26 mouse cellular contexts compared by ENCODE assay signal in genomic region chr5:149873482-149874002, GRCm38 (mm10).
A peak's percentile ranks its signal among the peaks of the same experiment; 100 is the strongest.
DNase-seq lines count a peak whose midpoint lies in the region; ATAC-seq and TF ChIP-seq lines count a peak whose summit lies in the region.
"Had no signal": no experiment of that assay in that cellular context is flagged by ENCODE, and none has a peak within 500 bp of the region (broad histone marks: within the 10 kb centered on the region; RNA-seq: fewer than 3 reads in every experiment).

No protein-coding gene starts in this region.

- TF ChIP-seq POLR2A in ES-Bruce4 (IDR thresholded peaks at IDR 0.05; ENCODE audit: insufficient read depth, low read length): no peak

- no peak overlapping the region for H3K27ac ChIP-seq in lung, embryonic 14.5 days (ENCODE audit: low read depth)
- no peak overlapping the region for H3K27ac ChIP-seq in ES-Bruce4 (ENCODE audit: insufficient read depth, low read length)
- H3K27ac ChIP-seq in ES-E14 (ENCODE audit: insufficient read depth, low read depth, low read length, poor library complexity, severe bottlenecking): no peak overlapping the region
- no peak overlapping the region for H3K27ac ChIP-seq in intestine, embryonic 14.5 days (ENCODE audit: low read depth)
- H3K27ac ChIP-seq: forebrain, embryonic 15.5 days; hindbrain, embryonic 10.5 days; layer of hippocampus, adult 2 months; limb, embryonic 13.5 days; liver, embryonic 13.5 days; macrophage; midbrain, embryonic 15.5 days; neural tube, embryonic 13.5 days had no signal

- no peak overlapping the region for H3K4me3 ChIP-seq in lung, embryonic 14.5 days (ENCODE audit: low read depth, low read length)
- peak overlapping the region; percentile 33; the same call in 1 of the 2 replicates for H3K4me3 ChIP-seq in ES-Bruce4 (ENCODE audit: low read depth, low read length)
- no peak overlapping the region for H3K4me3 ChIP-seq in ES-E14 (ENCODE audit: insufficient read depth in 1 of 2, low read depth in 1 of 2, low read length in 2 of 2, poor library complexity in 1 of 2, severe bottlenecking in 1 of 2)
- H3K4me3 ChIP-seq in intestine, embryonic 14.5 days (ENCODE audit: low read depth, low read length): no peak overlapping the region
- H3K4me3 ChIP-seq: forebrain, embryonic 15.5 days; hindbrain, embryonic 10.5 days; layer of hippocampus, adult 2 months; limb, embryonic 13.5 days; liver, embryonic 13.5 days; midbrain, embryonic 15.5 days; neural tube, embryonic 13.5 days had no signal

- no peaks in the 10 kb centered on the region for H3K4me1 ChIP-seq in lung, embryonic 14.5 days (ENCODE audit: insufficient read depth)
- H3K4me1 ChIP-seq in ES-Bruce4 (ENCODE audit: control insufficient read depth, insufficient read depth, low read length) (no peaks in the 10 kb centered on the region), ES-E14 (ENCODE audit: control insufficient read depth in 2 of 2, insufficient read depth in 2 of 2, low read length in 2 of 2, poor library complexity in 1 of 2) (peaks cover 0 to 8% of the 10 kb centered on the region in 2 experiments; a peak in 1 of 4 replicates)
- no peaks in the 10 kb centered on the region for H3K4me1 ChIP-seq in intestine, embryonic 14.5 days (replicated peaks; ENCODE audit: control insufficient read depth, insufficient read depth, low read length)
- H3K4me1 ChIP-seq: forebrain, embryonic 15.5 days; limb, embryonic 13.5 days; liver, embryonic 13.5 days; midbrain, embryonic 15.5 days had no signal

- no peaks in the 10 kb centered on the region for H3K27me3 ChIP-seq in lung, embryonic 14.5 days (ENCODE audit: insufficient read depth, low read length)
- no peaks in the 10 kb centered on the region for H3K27me3 ChIP-seq in ES-Bruce4 (ENCODE audit: control insufficient read depth, insufficient read depth, low read length, poor library complexity, severe bottlenecking)
- no peaks in the 10 kb centered on the region for H3K27me3 ChIP-seq in intestine, embryonic 14.5 days (replicated peaks; ENCODE audit: control insufficient read depth, insufficient read depth, low read length)
- H3K27me3 ChIP-seq: CH12.LX; forebrain, embryonic 15.5 days; limb, embryonic 13.5 days; liver, embryonic 13.5 days; midbrain, embryonic 15.5 days; neural tube, embryonic 13.5 days had no signal

- DNase-seq in lung, embryonic 14.5 days: peak; percentile 56
- DNase-seq in lung, postnatal 14 days: no peak
- DNase-seq in ES-E14 (ENCODE audit: low read depth, low spot score): peak; percentile 42
- no peak for DNase-seq in intestine, embryonic 14.5 days (ENCODE audit: low spot score)
- no peak for DNase-seq in retina, embryonic 14.5 days (ENCODE audit: low spot score)
- no peak for DNase-seq in thymus, postnatal 25 days
- no peak for DNase-seq in adrenal gland, adult 8-10 months
- DNase-seq: adrenal gland, adult 2 months; B cell, adult 2 months; cerebellum, adult 18-20 months; cerebellum, postnatal 25 days; embryo, embryonic 11 days; kidney, adult 18-20 months; layer of hippocampus, postnatal 36 days; liver, embryonic 13.5 days had no signal

- no peaks in the 10 kb centered on the region for H3K36me3 ChIP-seq in lung, embryonic 14.5 days (ENCODE audit: insufficient read depth)
- H3K36me3 ChIP-seq in ES-Bruce4 (ENCODE audit: control insufficient read depth, insufficient read depth, low read length, poor library complexity, severe bottlenecking): no peaks in the 10 kb centered on the region
- H3K36me3 ChIP-seq in ES-E14 (ENCODE audit: control insufficient read depth, insufficient read depth, low read length, poor library complexity, severe bottlenecking): no peaks in the 10 kb centered on the region
- H3K36me3 ChIP-seq in intestine, embryonic 14.5 days (ENCODE audit: control insufficient read depth, insufficient read depth, low read length): no peaks in the 10 kb centered on the region
- H3K36me3 ChIP-seq: forebrain, embryonic 15.5 days; hindbrain, embryonic 10.5 days; limb, embryonic 13.5 days; liver, embryonic 13.5 days; midbrain, embryonic 15.5 days; neural tube, embryonic 13.5 days had no signal

- H3K9me3 ChIP-seq in lung, embryonic 14.5 days (ENCODE audit: low read depth, low read length): no peaks in the 10 kb centered on the region
- H3K9me3 ChIP-seq in ES-Bruce4 (replicated peaks; ENCODE audit: control insufficient read depth, insufficient read depth, low read length, poor library complexity, severe bottlenecking): no peaks in the 10 kb centered on the region
- H3K9me3 ChIP-seq in ES-E14 (ENCODE audit: control insufficient read depth, insufficient read depth, low read depth, low read length): no peaks in the 10 kb centered on the region
- no peaks in the 10 kb centered on the region for H3K9me3 ChIP-seq in intestine, embryonic 14.5 days (ENCODE audit: control insufficient read depth, low read length)
- H3K9me3 ChIP-seq: forebrain, embryonic 15.5 days; hindbrain, embryonic 10.5 days; limb, embryonic 13.5 days; liver, embryonic 13.5 days; midbrain, embryonic 15.5 days; neural tube, embryonic 13.5 days had no signal

- TF ChIP-seq EP300 in ES-Bruce4 (IDR thresholded peaks at IDR 0.05; ENCODE audit: insufficient read depth, low read depth, low read length): peak; percentile 62; the same call in 1 of the 2 replicates

- no peak for TF ChIP-seq CTCF in lung, embryonic 14.5 days (IDR thresholded peaks at IDR 0.05; ENCODE audit: low read depth)
- no peak for TF ChIP-seq CTCF in ES-Bruce4 (IDR thresholded peaks at IDR 0.05; ENCODE audit: low read depth, low read length)

- in situ Hi-C loops in ES-E14 (cut with MboI; ENCODE audit: low sequenced_read_pairs in 2 of 2, unreplicated experiment in 2 of 2): no loop called here

- H3K4me2 ChIP-seq in lung, embryonic 14.5 days: peak overlapping the region; percentile 29; the same call in 1 of the 2 replicates
- H3K4me2 ChIP-seq in intestine, embryonic 14.5 days (ENCODE audit: low read length): 0 out of 2 replicates have a peak overlapping the region, but pooled peaks have one; percentile 15
- H3K4me2 ChIP-seq: forebrain, embryonic 15.5 days; heart, embryonic 11.5 days; limb, embryonic 13.5 days; liver, embryonic 13.5 days; midbrain, embryonic 15.5 days; neural tube, embryonic 13.5 days had no signal

- WGBS in lung, embryonic 14.5 days: 34% methylated on average over 9 of the region's 9 CpGs
- WGBS in intestine, embryonic 14.5 days: 30% methylated on average over 9 of the region's 9 CpGs

- ATAC-seq in lung, embryonic 14.5 days (ENCODE audit: insufficient read depth): 0 out of 2 replicates have a peak, but pooled peaks have one; percentile 48
- ATAC-seq in intestine, embryonic 14.5 days (replicated peaks; ENCODE audit: low FRiP score, low TSS enrichment, low read depth): peak; percentile 50; the same call in 1 of the 2 replicates
- ATAC-seq: forebrain, embryonic 15.5 days; hindbrain, embryonic 16.5 days; midbrain, embryonic 15.5 days had no signal

- H3K9ac ChIP-seq in lung, embryonic 14.5 days: no peak overlapping the region
- H3K9ac ChIP-seq in ES-Bruce4 (ENCODE audit: low read depth, poor library complexity, severe bottlenecking) (no peak overlapping the region), ES-E14 (ENCODE audit: insufficient read depth, low read depth, low read length, poor library complexity, severe bottlenecking) (no peak overlapping the region)
- no peak overlapping the region for H3K9ac ChIP-seq in intestine, embryonic 14.5 days (ENCODE audit: low read length)
- H3K9ac ChIP-seq: forebrain, embryonic 15.5 days; limb, embryonic 13.5 days; liver, embryonic 13.5 days; midbrain, embryonic 15.5 days; neural tube, embryonic 13.5 days had no signal

TF ChIP-seq in ES-E14, 5 proteins besides CTCF, POLR2A, EP300 and RAD21:
- TF ChIP-seq HCFC1 (IDR thresholded peaks at IDR 0.05; ENCODE audit: borderline replicate concordance, insufficient read depth, low read length): no peak
- TF ChIP-seq CHD2 (IDR thresholded peaks at IDR 0.05; ENCODE audit: low read depth, low read length): no peak
- no peak for TF ChIP-seq MAFK (IDR thresholded peaks at IDR 0.05; ENCODE audit: insufficient read depth, low read depth, low read length)
- no peak for TF ChIP-seq ZNF384 (IDR thresholded peaks at IDR 0.05; ENCODE audit: low read depth, low read length)
- TF ChIP-seq ZC3H11A (IDR thresholded peaks at IDR 0.05; ENCODE audit: borderline replicate concordance, low read depth, low read length): no peak

Comparison
In these comparisons a context has a peak if more than half of its experiments do, and no peak if none do; other contexts are left out.
1. DNase-seq: peak in lung, embryonic 14.5 days (single experiment) and ES-E14 (single experiment); none in lung, postnatal 14 days (single experiment), intestine, embryonic 14.5 days (single experiment), retina, embryonic 14.5 days (single experiment), thymus, postnatal 25 days (single experiment) and adrenal gland, adult 8-10 months (single experiment).